Mouse (Mus musculus): ENCODE results near the gene Tmem91.
"Not testable (repeated sequence)": the region's sequence is repeated elsewhere in the genome, so short reads cannot be mapped to it uniquely, and the experiment has no call there.

The Tmem91 gene

DNA sequence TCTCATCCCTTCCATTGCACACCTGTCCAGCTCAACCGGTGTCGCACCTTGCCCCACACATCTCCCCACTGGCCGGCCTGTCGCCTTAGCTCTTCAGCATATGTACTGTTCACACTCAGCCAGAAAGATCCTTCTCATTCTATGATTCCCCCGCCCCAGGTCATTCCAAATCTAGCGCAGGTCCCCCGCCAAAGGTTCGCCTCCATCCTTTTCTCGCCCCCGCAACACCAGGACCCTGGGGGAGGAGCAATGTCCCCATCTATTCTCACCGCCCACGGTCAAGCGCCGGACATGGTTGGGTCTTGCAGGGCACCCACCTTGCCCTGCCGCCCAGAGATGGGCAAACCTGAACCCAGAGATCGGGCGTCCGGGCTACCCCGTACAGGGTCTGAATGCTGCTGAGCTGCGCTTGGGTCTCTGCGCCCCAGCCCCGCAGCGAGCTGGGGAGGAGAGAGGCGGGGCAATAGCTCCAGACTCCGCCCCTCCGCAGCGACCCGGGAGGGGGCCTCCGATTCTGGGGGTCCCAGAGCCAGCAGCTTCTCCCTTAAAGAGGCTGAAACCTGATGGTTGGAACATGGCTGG lies at the start of gene Tmem91:
Gene Tmem91 (minus strand): TSS at position 448 of the 582 bp plus-strand sequence.
- no peak for DNase-seq (ENCODE audit: low spot score)

DNA sequence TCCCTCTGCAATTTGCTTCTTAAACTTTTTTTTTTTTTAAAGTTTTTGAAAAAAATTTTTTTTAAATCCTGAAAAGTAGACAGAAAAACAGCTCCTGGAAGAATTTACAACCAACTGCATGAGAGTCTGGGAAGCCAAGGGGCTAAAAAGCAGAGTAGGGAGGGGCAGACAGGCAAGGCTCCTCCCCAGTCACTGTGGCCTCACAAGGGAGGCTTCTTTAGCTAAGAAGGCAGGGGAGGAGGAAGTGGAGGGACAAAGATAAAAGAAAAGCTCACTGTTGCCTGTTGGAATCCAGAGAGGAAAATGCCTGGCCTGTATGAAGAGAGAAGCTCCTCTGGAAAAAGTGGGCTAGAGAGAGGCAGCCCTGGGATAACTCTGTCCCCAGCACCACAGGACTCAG lies 46.8 kb upstream of the Tmem91 start:
- DNase-seq (ENCODE audit: low spot score): not testable (repeated sequence)

DNA sequence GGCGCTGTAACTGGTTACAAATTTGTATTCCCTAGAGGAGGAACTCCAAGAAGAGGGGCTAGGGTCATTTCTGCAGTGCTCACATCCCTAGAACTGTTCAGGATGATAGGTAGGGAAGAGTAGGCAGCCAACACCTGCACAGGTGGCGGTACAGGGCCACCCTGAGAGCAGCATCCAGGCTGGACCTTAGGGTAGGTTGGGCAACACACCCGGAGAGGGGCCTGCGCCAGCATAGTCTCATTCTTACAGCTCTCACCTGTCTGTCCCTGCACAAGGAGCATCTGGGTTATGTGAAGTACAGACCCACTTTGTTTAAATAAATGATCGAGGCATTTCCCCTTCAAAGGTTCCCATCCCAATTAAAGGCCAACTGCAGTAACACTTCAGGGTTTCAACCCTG lies 45.8 kb upstream of the Tmem91 start:
- no peak for DNase-seq (ENCODE audit: low spot score)

DNA sequence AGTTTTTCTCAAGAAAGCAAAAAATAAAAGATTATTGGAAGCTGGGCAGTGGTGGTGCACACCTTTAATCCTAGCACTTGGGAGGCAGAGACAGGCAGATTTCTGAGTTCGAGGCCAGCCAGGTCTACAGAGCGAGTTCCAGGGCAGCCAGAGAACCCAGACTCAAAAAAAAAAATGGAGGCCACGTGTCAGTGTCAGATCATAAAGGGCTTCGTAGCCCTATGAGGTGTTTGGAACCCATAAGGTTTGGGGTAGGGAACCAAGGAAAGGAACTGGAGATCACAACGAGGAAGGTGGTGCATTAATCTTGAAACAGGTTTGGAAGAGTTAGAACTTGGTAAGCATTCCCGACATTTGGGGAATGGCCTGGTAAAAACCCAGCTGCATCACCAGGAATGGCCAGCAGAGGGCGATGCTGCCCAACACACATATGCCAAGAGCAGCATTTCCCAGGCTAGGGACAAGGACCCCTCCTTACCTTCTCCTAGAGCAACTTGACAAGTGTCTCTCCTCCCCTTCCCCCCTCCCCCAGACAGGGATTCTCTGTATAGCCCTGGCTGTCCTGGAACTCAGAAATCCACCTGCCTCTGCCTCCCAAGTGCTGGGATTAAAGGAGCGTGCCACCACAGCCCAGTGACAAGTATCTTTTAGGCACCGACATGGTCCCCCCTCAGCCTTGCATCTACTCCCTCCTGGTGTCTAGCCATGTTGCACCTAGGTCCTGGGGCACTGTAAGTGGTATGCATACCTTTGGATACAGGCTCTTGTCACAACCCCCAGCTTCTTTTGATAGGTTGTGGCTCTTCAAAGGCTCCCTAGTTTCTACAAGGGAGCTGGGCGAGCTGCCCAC lies 45.0 kb upstream of the Tmem91 start:
- peak; percentile 75 for DNase-seq (ENCODE audit: low spot score)

DNA sequence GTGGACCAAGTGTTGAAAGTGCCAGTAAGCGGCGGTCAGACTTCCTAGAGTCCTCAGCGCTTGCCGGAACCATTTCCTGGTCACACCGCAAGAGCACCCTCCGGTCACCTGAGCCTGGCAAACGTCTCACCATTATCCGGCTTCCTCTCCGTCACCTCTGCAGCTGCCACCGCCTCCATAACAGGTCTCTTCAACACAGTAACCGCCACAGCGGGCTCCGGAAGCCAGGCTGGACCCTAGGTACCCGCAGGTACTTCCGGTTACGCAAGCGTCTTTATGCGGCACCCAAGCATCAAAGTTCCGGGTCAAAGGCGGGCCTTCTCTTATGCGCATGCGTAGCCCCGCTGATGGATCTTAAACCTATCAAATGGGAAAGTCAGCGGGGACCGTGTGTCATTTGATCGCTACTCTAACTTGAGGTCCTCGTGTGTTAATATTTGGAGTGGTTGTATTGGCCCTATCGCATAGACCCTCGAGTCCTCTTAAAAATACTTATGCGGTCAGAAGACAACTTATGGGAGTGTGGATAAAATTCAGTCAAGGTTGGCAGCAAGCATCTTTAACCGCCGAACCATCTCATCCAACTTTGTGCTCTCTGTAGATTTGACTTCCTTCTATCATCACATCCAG lies 43.9 kb upstream of the Tmem91 start, which contains the start of gene Ccdc97:
Gene Ccdc97 (minus strand): TSS at position 301 of the 630 bp plus-strand sequence.
- peak; percentile 89 for DNase-seq (ENCODE audit: low spot score)

DNA sequence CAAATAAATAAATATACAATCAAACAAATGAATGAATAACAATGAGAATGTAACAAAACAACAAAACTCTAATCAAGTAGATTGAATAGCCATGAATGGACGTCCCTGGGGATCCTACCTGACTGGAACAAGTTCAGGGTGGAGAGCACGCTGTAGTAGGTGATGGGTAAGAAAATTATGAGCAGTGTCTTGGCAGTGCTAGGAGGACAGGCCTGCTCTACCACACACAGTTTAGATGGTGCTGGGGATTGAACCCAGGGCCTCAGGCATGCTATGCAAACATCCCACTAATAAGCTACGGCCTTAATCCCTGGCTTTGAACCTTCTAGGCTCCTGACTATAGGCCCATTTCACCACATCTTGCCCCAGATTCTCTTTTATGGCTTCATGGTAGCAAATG lies 42.5 kb upstream of the Tmem91 start:
- DNase-seq (ENCODE audit: low spot score): no peak

DNA sequence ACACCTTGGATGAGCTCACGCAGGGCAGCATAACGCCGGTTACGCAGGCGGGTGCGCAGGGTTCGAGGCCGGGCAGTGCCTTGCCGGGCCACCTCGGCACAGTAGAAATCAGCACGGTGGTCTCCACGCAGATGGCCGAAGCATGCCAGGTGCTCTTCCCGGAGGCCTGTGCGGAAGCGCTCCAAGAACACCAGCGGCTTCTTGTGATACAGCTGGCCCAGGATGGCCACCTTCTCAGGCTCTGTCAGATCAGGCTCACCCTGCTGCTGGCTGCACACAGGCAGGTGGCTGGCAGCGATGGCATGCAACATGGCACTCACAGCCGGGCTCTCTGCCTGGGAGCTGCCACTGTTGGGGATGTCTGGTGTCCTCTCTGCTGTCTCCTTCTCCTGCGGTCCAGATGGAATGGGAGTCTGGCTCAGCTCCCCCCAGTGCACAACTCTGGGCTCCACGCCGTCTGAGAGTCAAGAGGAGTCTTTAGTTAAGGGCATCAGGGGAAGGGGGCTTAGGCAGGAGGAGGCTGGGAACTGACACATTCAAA lies 40.8 kb upstream of the Tmem91 start:
- DNase-seq (ENCODE audit: low spot score): no peak

DNA sequence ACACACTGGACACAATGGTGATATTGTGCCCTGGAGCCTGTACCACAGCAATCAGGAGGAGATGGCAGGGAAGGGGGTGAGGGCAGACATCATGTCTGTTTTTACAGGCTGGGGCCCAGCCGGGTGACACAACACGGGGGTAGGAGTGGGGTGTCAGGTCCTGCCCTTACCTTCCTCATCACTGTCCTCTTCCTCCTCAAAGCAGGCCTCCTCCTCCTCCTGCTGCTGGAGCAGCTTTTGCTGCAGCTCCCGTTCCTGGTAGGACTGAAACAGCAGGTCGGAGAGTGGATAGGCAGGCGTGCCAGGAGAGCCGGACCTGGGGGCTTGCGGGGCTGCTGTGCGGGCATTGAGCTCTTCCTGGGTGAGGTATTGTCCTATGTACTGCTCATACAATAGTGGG lies 39.6 kb upstream of the Tmem91 start:
- DNase-seq (ENCODE audit: low spot score): no peak

DNA sequence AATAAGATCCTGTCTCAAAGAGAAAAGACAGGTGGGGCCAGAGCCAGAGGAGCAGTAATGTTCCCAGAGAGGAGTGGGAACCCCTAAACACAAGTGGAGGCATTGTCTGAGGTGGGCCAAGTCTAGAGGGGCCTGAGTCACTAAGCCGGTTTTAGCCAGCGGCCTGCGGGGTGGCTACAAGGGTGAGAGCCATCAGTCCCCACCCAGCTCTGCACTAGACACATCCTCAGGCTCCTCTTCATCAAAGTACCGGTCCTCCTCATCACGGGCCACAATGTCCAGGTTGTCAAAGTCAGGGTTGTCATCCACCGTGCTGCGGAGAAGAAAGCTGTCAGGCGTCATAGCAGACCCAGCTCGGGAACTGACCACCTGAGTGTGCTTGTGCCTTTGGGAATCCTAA lies 37.8 kb upstream of the Tmem91 start:
- DNase-seq (ENCODE audit: low spot score): no peak

DNA sequence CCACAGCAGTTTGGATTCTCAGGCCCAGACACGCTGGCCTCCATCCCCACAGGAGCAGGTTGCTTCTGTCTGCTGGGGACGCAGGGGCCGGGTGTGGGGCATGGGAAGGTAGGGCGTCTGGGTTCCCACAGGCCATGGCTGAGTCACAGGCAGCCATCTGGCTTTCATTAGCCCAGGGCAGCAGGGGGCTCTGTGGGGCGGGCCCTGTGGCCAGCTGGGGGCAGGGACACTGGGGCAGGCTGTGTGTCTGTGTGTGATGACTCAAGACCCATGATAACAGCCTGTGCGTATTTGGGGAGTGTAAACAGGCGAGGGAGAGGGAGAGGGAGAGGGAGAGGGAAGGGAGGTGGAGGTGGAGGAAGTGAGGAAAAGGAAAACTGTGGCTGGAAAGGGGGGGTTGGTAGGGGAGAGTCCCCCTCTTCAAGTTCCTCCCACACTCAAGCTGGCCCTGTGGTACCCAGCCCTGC lies 36.8 kb upstream of the Tmem91 start:
- peak; percentile 50 for DNase-seq (ENCODE audit: low spot score)

DNA sequence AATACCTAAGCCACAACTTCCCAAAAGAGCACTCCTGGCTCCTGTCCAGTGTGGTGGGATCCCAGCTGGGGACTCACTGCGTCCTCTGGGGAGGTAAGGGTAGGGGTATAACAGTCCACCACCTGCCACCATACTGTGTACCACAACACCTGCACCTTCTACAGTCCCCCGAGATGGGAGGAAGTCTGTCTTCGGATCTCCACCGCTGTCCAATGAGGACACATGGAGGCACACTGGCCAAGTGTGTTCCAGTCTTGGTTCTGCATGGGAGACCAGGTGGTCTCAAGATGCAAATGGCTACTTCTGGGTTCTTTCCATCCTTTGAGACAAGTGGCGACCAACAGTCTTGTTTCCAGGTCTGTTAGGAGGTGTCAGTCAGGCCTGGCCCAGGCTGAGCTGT lies 36.2 kb upstream of the Tmem91 start:
- no peak for DNase-seq (ENCODE audit: low spot score)

DNA sequence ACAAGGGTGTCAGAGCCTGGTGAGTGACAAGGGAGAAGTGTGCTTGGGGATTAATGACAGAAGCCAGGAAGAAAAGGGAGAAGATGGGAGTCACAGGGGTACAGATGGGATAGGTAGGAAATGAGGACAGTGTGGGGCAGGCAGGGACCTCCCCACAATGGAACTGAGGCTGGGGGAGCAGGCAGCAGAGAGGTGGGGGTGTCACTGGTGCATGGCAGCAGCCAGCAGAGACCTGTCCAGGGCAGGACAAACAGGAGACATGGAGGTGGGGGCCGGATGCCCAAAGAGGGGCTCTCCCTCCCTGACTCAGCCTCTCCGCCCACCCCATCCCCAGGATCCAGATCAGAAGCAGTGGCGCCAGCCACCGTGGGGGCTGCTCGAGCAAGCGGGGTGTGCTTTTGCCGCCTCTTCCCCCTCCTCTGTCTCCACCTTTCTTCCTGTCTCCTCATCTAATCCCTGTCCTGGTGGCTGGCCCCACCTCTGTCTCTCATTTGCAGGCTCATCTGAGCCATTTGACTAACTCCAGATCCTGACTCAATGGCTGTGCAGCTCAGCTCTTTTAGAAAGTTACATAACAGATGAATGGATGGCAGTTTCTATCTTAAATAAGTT lies 35.7 kb upstream of the Tmem91 start:
- no peak for DNase-seq (ENCODE audit: low spot score)

DNA sequence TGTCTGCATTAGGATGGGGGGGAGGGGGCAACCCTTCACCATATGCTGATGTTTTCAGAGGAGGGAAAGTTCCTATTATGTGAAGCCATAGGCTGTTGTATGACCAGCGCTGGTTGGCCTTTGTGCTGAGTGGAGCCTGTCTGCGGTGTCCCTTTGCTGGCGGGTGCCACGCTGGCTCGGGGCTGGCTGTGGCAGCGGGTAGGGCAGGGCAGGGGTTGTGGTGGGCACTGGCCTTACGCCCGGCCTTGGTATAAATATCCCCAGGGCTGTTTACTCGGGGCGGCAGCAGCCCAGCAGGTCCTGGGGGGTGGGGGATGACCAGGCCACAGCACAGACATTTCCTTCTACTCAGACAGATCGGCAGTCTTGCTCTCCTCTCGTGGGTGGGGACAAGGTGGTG lies 35.0 kb upstream of the Tmem91 start:
- DNase-seq (ENCODE audit: low spot score): peak; percentile 51

DNA sequence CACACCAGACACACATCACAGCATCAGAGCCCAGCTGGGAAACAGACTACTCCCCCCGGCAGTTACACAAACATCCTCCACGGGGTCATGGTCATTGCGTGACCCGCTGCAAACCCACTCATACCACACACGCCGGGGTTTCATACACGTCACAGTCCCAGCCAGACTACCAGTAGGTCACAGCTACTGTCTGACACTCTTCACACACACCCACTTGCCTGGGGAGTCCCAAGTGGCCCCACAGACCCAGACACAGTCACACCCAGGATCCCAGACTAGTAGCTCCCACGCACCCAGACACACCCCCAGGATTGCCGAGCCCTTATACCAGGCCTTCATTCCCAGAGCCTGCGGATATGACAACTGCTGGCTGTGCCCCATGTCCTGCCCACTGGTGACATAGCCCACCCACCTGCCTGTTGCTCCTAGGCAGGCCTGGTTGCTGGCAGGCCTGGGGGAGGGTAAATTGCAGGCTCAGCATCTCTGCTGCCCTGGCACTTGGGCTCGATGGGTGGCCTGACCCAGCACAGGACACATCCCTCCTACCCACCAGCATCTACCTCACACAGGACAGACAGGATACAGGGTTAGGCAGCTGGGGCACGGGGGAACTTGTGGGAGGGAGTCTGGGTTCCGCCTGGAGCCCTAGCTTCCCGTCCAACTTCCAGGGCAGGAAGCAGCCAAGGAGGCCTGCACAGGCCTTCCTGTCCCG lies 32.8 kb upstream of the Tmem91 start:
- DNase-seq (ENCODE audit: low spot score): no peak

DNA sequence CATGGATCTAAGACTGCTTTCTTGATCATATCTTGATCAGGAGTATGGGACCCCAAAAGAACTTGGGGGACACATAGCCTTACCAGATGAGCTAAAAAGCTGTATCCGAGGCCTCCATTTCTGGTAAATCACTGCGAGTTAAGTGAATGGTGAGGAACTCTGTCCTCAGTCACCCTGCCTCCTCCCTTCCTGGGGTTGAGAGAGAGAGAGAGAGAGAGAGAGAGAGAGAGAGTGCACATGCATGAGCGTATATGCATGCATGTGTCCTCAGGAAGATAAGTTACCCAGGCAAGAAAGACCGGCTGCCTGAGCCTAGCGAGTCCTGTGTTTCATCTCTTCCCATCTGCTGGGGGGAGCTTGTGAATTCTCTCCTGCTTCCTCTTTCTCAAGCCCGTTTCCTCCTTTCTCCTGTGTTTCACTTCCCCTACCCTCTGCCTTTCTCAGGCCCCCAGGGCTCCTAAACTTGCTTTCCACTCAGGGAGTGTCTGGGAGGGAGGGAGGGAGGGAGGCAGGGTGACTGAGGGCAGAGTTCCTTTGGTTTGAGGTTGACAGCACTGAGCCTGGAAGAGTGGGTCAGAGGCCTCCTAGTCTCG lies 31.7 kb upstream of the Tmem91 start:
- DNase-seq (ENCODE audit: low spot score): no peak

DNA sequence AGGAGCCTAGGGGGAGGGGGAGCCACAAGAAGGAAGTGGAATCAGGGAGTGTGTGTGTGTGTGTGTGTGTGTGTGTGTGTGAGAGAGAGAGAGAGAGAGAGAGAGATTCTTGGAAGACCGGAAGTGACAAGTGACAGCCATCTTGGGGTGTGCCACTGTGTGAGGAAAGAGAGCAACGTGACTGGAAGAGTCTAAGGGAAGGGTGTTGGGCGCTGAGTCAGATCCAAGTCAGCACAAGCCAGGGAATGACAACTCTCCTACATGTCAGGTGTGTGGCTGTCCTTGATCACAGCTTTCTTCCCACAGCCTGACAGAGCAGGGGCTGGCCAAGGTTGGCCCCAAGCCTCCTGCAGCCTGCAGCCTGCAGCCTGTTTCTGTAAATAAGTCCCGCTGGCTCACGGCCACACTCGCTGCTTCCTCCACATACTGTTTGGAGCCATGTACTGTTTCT lies 30.9 kb upstream of the Tmem91 start:
- no peak for DNase-seq (ENCODE audit: low spot score)

DNA sequence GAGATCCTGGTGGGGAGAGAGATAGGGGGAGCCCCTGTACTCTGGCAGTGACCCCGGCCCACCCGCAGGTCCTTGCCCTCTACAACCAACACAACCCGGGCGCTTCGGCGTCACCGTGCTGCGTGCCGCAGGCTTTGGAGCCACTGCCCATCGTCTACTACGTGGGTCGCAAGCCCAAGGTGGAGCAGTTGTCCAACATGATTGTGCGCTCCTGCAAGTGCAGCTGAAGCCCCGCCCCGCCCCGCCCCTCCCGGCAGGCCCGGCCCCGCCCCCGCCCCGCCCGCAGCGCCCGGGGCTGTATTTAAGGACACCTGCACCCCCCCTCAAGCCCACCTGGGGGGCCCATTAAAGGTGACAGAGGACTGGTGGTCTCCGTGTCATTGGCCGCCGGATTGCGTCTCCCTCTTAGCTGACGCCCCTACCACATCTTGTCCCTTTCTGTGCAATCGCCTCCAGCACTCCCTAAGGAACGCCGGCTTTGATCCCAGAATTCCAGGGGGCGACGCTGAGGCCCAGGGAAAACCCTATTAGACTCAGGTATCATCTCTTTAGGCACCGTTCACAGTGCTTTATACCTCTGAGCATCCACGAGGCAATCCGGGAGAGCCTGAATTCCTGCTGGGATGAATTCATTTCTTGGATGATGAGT lies 29.9 kb upstream of the Tmem91 start:
- no peak for DNase-seq (ENCODE audit: low spot score)

DNA sequence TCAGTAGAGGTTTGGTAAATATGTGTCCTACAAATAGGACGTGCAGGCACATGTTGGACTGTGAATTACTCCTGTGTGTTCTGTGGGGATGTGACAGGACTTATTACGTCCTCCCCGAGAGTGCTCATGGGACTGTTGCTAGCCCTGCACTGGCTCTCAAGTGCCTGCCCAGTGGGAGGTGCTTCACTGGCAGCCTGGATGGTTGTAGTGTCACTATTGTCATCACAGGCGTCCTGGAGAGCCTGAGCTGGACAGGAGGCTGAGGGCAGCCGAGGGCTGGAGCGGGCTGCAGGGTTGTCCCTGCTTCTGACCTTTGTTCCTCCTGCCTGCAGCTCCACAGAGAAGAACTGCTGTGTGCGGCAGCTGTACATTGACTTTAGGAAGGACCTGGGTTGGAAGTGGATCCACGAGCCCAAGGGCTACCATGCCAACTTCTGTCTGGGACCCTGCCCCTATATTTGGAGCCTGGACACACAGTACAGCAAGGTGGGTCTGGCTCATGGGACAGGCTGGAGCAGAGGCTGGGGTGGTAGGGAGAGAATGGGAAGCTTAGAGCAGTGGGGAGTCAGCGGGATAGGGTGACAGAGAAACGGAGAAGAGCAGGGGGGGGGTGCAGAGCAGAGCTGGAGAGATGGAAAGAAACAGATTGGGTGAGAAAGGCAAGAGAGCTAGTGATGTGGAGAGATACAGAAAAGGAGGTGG lies 29.0 kb upstream of the Tmem91 start:
- DNase-seq (ENCODE audit: low spot score): no peak

DNA sequence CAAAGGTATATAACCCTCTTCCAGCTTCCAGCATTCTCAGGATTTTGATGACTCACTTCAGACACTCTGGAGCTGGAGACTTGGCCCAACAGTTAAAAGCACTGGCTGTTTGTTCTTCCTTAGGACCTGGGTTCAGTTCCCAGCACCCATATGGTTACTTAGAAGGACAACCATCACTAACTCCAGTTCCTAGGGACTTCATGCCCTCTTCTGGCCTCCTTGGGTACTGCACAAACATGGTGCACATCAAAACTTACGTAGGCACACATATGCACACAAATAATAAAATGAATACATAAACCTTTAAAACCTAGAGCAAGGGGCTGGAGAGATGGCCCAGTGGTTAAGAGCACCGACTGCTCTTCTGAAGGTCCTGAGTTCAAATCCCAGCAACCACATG lies 27.4 kb upstream of the Tmem91 start:
- no peak for DNase-seq (ENCODE audit: low spot score)

DNA sequence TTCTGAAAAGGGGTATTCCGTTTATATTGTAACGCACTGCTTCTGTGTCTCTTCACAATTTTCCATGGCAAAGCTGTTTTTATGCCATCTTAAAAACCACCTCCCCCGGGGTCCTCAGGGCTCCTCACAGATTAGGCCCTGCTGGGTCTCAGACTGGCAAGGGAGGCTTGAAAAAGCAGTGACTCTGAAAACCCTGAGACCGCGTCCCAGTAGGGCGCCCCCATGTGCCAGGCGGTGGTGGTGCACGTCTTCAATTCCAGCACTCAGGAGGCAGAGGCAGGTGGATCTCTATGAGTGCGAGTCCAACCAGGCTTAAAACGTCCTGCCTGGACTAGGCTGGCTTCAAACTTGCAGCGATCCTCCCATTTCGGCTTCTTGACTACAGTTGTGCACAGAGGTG lies 25.8 kb upstream of the Tmem91 start:
- DNase-seq (ENCODE audit: low spot score): no peak
